Mouse (Mus musculus): ENCODE data around the gene Thumpd2. TPM values are rescaled to one million over a fixed set of nuclear protein-coding genes. Genes with fewer than 3 reads are reported as not detected.

Thumpd2 gene
- total RNA-seq, 2 experiments from 2014 or later: 4.4 to 5.4 TPM

DNA sequence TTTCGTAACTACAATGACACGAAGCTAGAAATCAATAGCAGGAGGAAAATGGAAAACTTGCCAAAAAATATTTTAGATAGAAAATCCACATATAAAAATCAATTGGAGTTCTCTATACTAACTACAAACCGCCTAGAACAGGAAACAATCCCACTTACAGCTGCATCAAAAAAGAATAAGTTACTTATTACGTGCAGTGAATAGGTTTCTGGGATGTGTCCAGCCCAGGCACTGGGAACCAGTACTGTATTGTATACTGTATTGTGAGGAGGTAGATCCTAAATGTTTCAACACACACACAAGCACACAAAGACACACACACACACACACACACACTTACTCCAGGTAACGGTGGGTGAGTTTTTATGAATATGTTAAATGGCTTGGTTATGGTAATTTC is 87.6 kb downstream of the Thumpd2 start:
- DNase-seq (ENCODE audit: low spot score in 2 of 2): no peak

Other genes starting within 250 kb of the Thumpd2 start
- 10 to 100 TPM; 14.7 to 45.1 TPM for gene Tmem178, start 120.5 kb downstream of the Thumpd2 start, total RNA-seq (2021)